Mouse (Mus musculus): ENCODE data around the gene Adgre1.
"Not testable (repeated sequence)": the region's sequence is repeated elsewhere in the genome, so short reads cannot be mapped to it uniquely, and the experiment has no call there.

Adgre1 gene

DNA sequence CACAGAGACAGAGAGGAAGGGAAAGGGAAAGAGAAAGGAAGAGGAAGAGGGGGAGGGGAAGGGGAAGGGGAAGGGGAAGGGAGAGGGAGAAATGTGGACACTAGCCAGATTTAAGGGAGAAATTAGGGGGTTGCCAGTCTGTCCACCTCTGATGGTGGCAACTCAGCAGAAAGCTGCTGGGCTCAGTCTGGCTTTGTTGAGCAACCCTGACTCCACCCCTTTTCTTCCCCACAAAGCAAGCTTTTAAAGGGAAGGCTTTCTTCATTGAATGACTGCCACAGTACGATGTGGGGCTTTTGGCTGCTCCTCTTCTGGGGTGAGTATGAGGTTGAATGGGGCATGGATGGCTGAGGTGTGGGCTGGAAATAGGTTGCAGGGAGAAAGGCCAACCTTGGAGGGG is at the start of gene Adgre1:
Gene Adgre1, plus strand, starts transcription at position 251 of the 400 bp plus-strand sequence.
- DNase-seq (ENCODE audit: low read depth, low spot score) = no peak

DNA sequence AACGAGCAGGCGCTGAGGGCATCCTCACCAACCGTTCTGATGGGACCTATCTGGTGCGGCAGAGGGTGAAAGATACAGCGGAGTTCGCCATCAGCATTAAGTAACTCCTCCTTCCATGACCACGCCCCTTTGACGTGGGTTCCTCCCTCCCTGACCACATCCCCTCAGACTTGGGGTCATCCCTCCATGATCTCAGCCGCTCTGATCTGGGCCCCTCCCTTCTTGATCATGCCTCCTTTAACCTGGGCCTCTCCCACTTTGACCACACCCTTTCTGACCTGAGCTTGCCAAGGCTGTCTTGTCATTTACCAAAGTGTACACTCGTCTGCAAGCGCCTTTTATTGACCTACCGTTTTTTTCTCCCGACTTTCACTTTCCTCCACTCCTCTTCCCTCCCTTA is 46.7 kb upstream of the Adgre1 start:
- no peak for DNase-seq (ENCODE audit: low read depth, low spot score)

DNA sequence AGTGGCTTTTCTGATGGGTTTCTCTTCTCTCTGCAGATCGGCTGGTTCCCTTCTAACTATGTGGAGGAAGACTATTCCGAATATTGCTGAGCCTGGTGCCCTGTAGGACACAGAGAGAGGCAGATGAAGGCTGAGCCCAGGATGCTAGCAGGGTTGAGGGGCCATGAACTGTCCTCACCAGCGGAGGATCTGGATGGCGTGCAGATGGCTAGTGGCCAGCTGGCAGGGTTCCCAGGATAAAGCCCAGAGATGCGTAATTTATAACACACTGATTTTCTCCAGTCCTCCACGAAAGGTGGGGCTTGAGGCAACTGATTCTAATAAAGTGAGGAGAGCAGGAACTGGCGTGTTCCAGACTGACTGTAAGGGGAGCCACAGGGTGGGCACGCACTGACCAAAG is 30.9 kb upstream of the Adgre1 start:
- DNase-seq (ENCODE audit: low read depth, low spot score) = no peak

DNA sequence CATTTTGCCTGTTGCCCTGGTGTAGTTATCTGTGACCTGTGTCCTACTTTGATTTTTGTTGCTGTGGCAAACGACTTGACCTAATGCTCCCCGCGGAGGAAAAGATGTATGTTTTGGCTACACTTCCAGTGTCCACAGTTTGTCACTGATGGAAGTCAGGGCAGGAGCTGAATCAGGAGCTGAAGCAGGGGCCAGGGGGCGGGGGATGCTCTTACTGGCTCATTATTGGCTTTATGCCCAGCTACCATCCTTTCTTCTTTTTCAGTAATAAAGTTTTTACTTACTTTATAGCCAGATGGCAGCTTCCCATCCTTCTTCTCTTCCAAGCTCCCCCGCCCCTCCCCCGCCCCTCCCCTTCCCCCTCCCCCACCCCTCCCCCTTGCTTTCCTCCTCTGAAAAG is 29.5 kb upstream of the Adgre1 start:
- DNase-seq (ENCODE audit: low read depth, low spot score) = no peak

DNA sequence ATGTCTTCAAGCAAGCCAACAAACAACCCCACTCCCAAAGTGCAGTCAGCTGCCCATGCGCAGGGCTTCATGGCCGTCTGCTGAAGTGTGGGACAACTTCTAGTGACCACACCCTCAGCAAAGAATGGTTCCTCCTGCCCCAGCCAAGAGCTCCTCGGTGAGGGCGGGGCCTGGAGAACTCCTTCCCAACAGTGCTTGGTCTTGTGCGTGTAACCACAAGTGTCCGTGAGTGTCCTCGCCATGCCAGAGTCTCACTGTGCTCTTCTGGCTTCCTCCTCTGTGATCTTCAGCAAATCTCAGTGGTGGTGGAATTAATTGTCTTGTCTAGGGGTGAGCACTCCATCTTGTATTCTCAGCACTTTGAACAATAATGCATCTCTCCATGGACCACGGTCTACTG is 27.5 kb upstream of the Adgre1 start:
- DNase-seq (ENCODE audit: low read depth, low spot score) = no peak

DNA sequence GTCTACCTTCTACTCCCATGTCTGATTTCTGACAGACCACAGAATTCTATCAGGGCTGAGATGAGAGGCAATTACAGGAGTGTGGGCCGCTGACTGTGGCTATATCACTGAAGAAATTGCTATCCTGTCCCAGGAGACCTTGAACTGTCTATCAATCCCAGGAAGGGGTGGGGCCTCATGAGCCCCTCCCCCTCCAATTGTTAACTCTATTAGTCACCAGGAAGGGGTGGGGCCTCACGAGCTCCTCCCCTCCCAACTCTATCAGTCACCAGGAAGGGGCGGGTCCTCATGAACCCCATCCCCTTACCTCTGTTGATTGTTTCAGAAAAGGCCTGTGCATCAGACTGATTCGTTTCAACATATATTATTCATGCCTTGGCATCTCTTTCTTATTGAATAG is 26.2 kb upstream of the Adgre1 start:
- no peak for DNase-seq (ENCODE audit: low read depth, low spot score)

DNA sequence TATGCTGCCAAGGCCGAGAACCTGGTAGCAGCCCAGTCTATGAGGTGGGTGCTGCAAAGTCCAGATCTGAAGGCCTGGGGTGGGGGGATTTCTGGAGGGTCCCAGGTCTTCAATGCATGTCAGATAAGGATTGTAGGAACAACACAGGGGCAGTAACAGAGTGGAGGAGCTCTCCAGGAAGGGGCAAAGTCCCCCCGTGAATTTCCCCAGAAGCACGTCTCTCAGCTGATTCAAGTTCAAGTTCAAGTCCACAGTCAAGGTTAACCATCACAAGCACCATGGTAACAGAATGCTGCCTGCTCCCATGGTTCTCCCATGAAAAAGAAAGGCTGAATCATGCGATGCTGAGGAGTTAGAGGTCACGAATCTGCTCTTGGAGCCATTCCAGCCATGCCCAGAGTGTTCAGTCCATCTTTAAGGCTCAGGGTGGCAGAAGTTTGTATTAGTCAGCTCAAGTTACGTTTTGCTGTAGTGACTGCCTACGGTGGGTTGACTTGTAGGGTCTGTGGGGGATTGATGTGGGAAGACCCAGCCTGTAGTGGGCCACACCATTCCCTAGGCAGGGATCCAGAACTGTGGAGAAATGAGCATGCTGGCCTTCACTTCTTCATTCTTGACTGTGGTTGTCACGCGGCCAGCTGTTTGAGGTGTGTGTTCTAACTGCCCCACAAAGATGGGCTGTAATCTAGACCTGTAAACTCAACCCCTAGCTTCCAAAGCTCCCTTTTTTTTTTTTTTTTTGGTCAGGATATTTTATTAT is 24.3 kb upstream of the Adgre1 start:
- DNase-seq (ENCODE audit: low read depth, low spot score) = no peak

DNA sequence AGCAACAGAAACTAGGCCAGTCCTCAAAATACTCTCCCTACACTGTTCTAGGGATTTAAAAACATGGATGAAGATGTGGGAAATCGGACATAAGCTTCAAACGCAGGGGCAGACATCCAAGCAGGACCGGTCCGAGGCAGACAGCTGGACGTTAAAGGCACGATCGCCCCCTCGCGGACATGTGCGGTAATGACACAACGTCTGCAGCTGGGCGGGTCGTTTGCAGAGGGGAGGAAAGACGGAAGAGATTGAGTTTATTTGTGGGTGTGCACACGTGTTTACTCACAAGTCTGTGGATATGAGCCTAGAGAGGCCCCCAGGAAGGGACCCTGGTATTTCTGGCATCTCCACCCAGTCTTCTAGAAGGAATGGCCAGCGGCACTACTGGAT is 23.7 kb upstream of the Adgre1 start:
- DNase-seq (ENCODE audit: low read depth, low spot score) = peak; percentile 87

DNA sequence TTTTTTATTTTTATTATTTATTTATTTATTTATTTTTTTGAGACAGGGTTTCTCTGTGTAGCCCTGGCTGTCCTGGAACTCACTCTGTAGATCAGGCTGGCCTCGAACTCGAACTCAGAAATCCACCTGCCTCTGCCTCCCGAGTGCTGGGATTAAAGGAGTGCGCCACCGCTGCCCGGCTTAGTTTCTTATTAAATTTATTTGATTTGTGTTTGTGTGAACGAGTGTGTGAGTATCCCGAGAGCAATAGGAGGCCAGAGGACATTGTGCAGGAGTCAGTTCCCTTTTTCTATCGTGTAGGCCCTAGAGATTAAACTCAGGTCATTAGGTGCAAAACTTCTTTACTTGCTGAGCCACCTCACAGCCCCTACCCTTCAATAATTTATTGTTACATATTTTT is 23.3 kb upstream of the Adgre1 start:
- DNase-seq (ENCODE audit: low read depth, low spot score) = not testable (repeated sequence)

DNA sequence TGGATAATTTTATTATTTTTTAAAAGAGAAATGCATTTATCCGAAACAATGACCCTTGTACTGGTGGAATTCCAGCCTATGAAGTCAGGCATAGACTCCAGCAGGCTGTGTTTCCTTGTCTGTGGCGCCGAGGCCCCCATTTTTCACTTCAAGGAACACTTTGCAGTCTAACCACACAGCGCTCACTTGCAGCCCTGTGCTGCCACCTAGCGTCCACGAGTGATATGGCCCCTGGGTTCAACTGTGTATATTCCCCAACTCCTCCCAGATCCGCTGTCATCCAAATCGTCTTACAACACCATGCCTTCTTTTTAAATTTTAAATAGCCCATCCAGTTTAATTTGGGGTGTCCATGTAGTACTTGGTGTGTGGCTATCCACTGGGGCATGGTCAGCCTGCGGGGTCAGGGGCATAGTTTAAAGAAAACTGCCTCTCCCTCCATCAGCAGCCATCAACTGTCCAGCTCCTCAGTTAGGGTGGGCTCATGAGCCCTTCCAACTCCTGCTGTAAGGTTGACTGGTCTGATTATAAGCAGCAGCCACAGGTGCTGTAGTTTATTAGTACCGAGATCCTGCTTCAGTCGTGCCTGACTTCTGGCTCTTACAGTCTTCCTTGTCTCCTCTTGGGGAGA is 22.7 kb upstream of the Adgre1 start:
- peak; percentile 92 for DNase-seq (ENCODE audit: low read depth, low spot score)

DNA sequence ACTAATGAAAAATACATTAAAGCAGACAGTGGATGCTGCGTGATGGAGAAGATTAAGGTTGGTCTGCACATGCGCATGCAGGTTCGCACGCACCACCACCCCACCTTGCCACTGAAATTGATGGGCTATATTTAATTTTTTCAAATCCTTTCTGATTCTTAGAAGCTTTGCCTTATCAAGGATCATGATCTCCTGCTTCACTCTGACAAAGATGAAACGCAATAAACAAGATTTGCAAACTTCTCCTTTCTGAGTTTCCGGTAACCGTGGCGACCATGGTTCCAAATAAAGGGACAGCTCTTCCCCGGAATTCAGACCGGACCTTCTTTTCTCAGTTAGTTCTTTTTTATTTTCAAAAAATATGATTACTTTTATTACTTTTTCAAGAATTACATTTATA is 20.5 kb upstream of the Adgre1 start:
- DNase-seq (ENCODE audit: low read depth, low spot score) = no peak

DNA sequence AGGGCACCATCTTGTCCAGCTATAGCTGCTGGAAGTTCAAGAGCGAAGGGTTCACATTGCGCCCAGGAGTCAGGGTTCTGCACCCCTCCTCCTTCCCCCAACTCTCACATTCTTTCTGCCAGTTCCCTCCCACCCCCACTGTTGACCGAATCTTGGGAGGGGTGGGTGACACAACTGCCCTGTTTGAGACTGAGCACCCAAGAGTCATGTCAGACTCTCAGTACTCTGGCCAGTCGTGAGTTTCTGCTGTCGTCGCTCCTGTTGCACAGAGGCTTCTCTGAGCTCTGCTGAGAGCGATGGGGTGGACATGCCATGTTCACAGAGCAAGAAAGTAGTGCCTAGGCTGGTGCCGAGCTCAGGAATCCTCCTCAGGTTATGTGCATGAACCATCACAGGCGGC is 19.2 kb upstream of the Adgre1 start:
- DNase-seq (ENCODE audit: low read depth, low spot score) = no peak

DNA sequence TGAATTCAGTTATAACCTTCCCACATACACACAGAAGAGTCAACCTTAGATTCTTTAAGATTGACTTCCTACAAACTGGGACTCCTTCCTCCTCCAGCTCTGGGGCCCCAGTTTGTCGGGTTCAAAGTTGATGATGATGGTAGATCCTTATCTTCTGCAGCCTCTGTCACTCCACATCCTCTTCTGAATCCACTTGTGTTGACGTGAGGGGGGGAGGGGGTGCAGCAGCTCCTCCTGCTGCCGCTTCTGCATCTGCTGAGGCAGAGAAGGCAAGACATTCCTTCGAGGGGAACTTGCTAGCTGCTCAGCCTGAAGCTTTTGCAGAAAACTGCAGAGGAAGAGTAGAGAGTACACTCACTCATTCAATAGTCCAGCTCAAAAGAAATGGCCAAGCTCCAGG is 16.9 kb upstream of the Adgre1 start:
- DNase-seq (ENCODE audit: low read depth, low spot score) = no peak

DNA sequence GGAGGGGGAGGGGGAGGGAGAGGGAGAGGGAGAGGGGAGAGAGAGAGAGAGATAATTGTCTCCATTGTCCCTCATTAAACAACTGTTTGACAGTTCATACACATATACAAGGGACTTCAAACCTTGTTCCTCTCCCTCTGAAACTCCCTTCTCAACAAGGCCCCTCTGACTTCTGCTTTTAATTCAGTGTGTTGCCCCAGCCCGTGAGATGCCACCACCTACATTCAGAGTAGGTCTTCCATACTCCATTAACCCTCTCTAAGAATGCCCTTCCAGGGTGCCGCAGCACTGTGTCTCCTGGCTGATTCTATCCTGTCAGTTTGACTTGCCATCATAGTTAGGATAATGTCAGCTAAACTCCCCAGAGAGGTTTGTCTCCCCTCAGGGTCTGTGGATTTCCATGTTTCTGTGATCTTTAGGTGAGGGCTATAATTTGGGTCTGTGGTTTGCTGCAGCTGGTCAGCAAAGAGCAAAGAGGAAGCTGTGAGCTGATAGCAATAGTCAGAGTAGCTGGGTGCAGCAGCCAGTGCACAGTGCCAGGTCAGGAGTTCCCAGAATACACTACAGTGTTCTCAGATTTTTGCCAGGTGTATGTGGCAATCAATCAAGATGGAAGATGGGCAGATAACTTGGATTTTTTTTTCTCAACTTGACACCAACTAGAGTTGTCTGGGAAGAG is 14.3 kb upstream of the Adgre1 start:
- DNase-seq (ENCODE audit: low read depth, low spot score) = no peak

DNA sequence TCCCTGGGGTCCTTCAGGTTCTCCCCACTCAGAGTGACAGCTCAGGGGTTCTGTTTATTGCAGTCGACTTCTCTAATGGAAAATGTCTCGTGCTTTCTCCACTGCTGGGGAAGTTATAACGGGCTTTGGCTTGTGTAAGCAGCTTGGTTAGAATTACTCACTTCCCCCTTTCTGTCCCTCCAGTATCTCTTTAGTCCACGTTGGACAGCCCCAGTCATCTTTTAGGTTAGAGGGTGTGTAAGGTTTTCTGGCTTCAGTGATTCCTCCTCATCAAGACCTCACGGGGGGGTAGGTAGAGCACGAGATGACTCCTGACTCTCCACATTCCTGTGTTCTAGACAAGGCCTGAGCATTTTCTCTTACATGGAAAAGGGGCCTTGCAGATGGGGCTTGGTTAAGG is 11.5 kb upstream of the Adgre1 start:
- DNase-seq (ENCODE audit: low read depth, low spot score) = no peak

DNA sequence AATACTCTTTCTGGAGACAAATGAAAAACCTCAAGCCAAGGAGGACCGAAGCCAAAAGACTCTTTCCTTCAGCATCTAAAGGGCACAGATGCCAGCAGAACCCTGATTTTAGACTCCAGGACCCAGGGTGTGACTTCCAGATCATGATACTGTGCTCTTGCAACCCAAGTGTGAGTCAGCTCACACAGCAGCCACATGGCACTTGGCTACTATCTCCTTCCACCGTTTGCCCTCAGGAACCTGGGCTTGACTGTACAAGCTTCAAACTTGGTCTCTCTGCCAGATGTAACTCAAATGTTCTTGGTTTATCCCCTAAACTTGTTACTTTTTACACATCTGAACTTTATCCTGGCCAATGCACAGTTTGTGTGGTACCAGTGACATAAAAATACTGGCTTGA is 10.7 kb upstream of the Adgre1 start:
- DNase-seq (ENCODE audit: low read depth, low spot score) = no peak

DNA sequence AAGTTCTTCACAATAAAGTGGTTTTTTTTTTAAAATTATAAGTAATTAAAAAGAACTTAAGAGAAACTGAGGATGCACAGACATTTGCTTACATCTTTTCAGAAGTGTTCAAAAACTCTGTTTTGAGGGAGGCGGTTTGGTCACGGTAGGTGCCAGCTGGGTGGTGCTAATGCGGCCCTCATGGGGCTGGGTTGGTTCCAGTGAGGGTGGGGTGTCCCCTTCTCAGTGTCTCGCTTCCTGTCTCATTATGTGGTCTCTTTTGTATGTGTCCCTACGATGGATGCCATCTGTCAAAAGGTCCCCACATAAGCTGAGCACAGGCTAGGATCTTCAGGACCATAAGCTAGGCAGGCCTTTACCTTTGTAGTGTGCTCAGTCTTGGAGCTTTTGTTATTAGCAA is 9.4 kb upstream of the Adgre1 start:
- no peak for DNase-seq (ENCODE audit: low read depth, low spot score)

DNA sequence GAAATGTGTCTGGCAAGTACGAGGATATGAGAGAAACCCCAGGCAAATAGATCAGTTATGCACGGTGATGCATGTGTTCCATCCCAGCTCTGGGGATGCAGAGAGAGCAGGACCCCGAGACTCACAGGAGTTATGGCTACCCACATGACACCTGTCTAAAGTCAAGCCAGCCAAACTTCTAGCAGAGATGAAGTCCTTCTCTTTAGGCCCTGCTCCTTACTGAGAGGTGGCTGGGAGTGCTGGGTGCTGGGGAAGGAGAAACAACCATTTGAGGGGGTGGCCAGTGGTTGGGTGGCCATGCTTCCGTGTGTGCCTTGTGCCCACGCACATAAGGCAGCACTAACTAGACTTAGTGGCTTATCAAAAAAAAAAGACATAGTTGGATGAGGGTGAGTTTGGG is 8.3 kb upstream of the Adgre1 start:
- no peak for DNase-seq (ENCODE audit: low read depth, low spot score)

DNA sequence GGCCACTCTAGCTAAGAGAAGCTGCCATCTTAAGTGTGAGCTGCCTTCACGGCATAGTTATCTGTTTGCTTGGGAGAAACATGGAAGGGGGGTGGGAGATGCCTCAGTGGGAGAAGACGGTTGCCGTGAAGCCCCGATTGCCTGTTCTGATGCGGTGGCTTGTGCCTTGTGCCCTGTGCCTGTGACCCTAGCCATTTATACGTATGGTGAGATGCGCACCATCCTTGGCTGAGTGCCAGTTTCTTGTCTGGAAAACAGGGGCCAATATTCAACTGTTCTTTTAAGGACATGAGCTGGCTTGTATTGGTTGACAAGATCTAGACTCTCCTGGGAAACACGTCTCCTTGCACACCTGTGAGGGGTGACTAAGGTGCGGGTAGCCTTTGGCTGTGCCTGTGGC is 7.4 kb upstream of the Adgre1 start:
- no peak for DNase-seq (ENCODE audit: low read depth, low spot score)

DNA sequence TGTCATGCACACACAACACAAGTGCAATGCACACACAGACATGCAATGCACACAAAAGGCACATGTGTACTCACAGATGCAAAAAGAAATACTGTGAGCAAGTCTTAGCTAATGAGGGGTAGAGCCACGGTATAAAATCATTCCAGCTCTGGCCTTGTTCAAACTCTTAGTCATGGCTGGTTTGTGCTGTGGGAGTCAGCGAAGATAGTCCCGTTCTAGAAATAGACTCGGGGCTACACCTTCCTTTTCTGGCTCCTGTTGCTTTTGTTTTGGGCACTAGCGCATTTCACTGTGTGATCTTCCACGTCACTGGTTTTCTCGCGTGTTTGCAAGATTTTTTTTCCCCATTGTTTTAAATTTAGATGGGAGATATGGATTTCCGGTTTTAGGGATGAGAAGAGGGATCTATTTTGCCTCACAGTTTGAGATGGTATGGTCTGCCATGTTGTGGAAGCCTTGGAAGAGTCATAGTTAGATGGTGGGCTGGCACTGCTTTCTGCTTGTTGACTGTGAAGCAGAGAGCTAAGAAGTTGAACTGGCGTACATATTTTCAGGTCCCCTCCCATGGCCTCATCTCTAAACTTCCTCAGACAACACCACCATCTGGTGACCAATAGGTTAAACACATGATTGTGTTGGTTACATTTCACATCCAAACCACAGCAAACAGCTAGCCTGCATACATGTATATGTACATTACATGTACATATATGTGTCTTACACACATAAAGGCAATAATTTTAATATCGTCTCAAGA is 1.2 kb downstream of the Adgre1 start:
- no peak for DNase-seq (ENCODE audit: low read depth, low spot score)

Measured in mesoderm, embryonic 11.5 days (tissue).